8 mouse cellular contexts compared by ENCODE assay signal in genomic region chr10:108161261-108162256, GRCm38 (mm10). TPM values are rescaled to one million over a fixed set of nuclear protein-coding genes. Genes with fewer than 3 reads are reported as not detected.
DNase-seq lines count a peak whose midpoint lies in the region; ATAC-seq and TF ChIP-seq lines count a peak whose summit lies in the region.

Gene Ppp1r12a (plus strand): TSS chr10:108162193.

- H3K4me3 ChIP-seq in cortical plate, adult 2 months (ENCODE audit: insufficient read depth, low read length): peak within 1 kb of the TSS; percentile 98

- peak; percentile 60 for ATAC-seq in activated CD4-positive, CD25-positive, alpha-beta regulatory T cell, adult 4 months
- peak; percentile 64 for ATAC-seq in inflammation-experienced regulatory T-cells, adult 6 months
- ATAC-seq in megakaryocyte-erythroid progenitor cell, adult 5-6 weeks (replicated peaks; ENCODE audit: low FRiP score, low TSS enrichment, poor library complexity, severe bottlenecking): peak; percentile 80

- intact Hi-C loops in left cerebral cortex, postnatal 10 days (cut with DNase I): loop anchor here (2.0 to 10.0 kb wide), 3 partner anchors 73 to 229 kb away; no protein-coding TSS in a partner anchor

- TF ChIP-seq POLR2A in cortical plate, adult 2 months (IDR thresholded peaks at IDR 0.05; ENCODE audit: extremely low read depth, insufficient read depth, low read length): peak; percentile 49

- peak; percentile 98 for DNase-seq in gastrocnemius, postnatal 10 days
- DNase-seq in left cerebral cortex, postnatal 10 days (ENCODE audit: extremely low spot score in 1 of 2, low spot score in 2 of 2): peak; percentile 87 to 98
- DNase-seq in right cerebral cortex, postnatal 25 days: peak; percentile 96
- DNase-seq in urinary bladder, postnatal 4 days (ENCODE audit: low spot score in 2 of 2): peak; percentile 96 to 97

- H3K4me1 ChIP-seq in cortical plate, adult 2 months (ENCODE audit: control insufficient read depth, insufficient read depth, low read length): peaks cover 2% of the 10 kb centered on the region; the same call in 1 of the 2 replicates

- no peak for TF ChIP-seq CTCF in cortical plate, adult 2 months (IDR thresholded peaks at IDR 0.05; ENCODE audit: extremely low read depth, insufficient read depth, low read length)

- peak within 1 kb of the TSS; percentile 100 for H3K27ac ChIP-seq in cortical plate, adult 2 months (ENCODE audit: insufficient read depth, low read length)

RNA-seq across cellular contexts. Expression of gene Ppp1r12a, which starts in this region (rescaled TPM):
- polyA plus RNA-seq in activated CD4-positive, CD25-positive, alpha-beta regulatory T cell, adult 4 months (2017; shearing (Covaris generic)): 100 to 1,000 TPM; 253 to 272 TPM
- 86.8 and 88.8 TPM in 2 replicates for polyA plus RNA-seq in cortical plate, adult 2 months (2012; rRNA removed)
- 10 to 100 TPM; 48.7 to 65.4 TPM for total RNA-seq in gastrocnemius, postnatal 10 days (2021)
- 100 to 1,000 TPM; 251 to 307 (median 255) TPM for polyA plus RNA-seq in inflammation-experienced regulatory T-cells, adult 6 months (2017; shearing (Covaris generic))
- 100 to 1,000 TPM; 103 to 109 TPM for total RNA-seq in left cerebral cortex, postnatal 10 days (2021)
- 64.2 and 92.2 TPM in 2 replicates for total RNA-seq in megakaryocyte-erythroid progenitor cell, adult 5-6 weeks (2014; fragmentation: Nextera tagmentation)
- 131 and 151 TPM in 2 replicates for total RNA-seq in megakaryocyte-erythroid progenitor cell, adult 5-6 weeks (2017)

Comparison
In these comparisons a context has a peak if more than half of its experiments do, and no peak if none do; other contexts are left out.
1. Peak in every context shown above with its lines: DNase-seq, ATAC-seq, H3K4me3 ChIP-seq and H3K27ac ChIP-seq.